Mouse (Mus musculus) embryonic fibroblast, embryonic 13.5 days (primary cell): ENCODE results near the gene Rab11a. TPM values are rescaled to one million over a fixed set of nuclear protein-coding genes. Genes with fewer than 3 reads are reported as not detected.

ENCODE experiments used
- H3K27ac ChIP-seq: 2 replicates; pipeline ENCODE4 v1.5.1; 2012; ENCODE audit warnings: low read length, control low read depth, inconsistent platforms; ENCODE audit not compliant: insufficient read depth
- H3K4me1 ChIP-seq: 2 replicates; pipeline ENCODE4 v1.6.1; 2011; ENCODE audit warnings: low read length; ENCODE audit not compliant: control insufficient read depth, insufficient read depth
- H3K4me3 ChIP-seq: 2 replicates; pipeline ENCODE4 v1.5.1; 2011; ENCODE audit warnings: mild to moderate bottlenecking, control low read depth, low read length; ENCODE audit not compliant: insufficient read depth
- CTCF ChIP-seq: IDR thresholded peaks from 2 replicates; pipeline ENCODE4 v1.5.1; 2011; ENCODE audit warnings: mild to moderate bottlenecking, control low read depth, low read length, moderate library complexity, borderline replicate concordance; ENCODE audit not compliant: insufficient read depth
- POLR2A ChIP-seq: IDR thresholded peaks from 2 replicates; pipeline ENCODE4 v1.6.1; 2011; ENCODE audit warnings: low read depth, mild to moderate bottlenecking, control low read depth, low read length, moderate library complexity
- polyA plus RNA-seq: library from polyadenylated mRNA; stranded (reverse); fragments of >200 nt; gene quantifications from 2 replicates; pipeline ENCODE4 v1.2.4, GENCODE M21; 2011; ENCODE audit warnings: low read depth; ENCODE audit not compliant: missing spikeins, insufficient read length

Rab11a gene
- polyA plus RNA-seq, 1 experiment, result 318 TPM

DNA sequence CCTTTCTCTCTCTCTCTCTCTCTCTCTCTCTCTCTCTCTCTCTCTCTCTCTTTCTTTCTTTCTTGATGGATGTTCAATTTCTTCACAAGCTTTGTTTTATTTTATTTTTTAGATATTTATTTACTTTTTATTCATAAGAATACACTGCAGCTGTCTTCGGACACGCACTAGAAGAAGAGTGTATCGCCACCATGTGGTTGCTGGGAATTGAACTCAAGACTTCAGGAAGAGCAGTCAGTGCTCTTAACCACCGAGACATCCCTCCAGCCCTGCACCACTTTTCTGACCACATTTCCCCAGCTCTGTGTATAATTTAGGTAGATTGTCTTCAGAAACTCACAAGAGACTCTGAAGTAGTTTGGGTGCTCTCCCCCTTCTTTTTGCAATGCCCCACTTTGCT, 36.4 kb upstream of the Rab11a start:
- no peaks in the 10 kb centered on the region for H3K4me1 ChIP-seq
- H3K4me3 ChIP-seq, result no peak overlapping the region
- TF ChIP-seq POLR2A, result no peak
- TF ChIP-seq CTCF, result no peak
- no peak overlapping the region for H3K27ac ChIP-seq

DNA sequence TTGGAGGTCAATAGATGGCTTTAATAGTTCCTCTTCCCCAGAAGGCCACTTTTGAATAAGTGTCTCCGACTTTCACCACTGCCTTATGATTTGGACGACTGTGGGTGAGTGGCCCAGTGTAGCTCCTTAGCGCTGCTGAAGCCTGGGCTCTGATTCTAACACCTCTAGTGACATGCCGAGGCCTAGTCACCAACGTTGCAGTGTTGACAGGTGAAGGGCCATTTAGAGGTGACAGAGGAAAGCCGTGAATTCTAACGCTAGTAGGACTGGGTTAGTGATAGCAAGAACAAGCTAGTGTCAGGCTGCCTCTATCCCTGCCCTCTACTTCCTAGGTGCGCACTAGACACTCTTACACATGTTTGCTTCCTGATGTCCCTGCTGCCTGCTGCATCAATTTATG, 35.7 kb upstream of the Rab11a start:
- H3K27ac ChIP-seq, result no peak overlapping the region
- H3K4me3 ChIP-seq, result no peak overlapping the region
- H3K4me1 ChIP-seq, result no peaks in the 10 kb centered on the region
- TF ChIP-seq POLR2A (no peak), CTCF (no peak)

DNA sequence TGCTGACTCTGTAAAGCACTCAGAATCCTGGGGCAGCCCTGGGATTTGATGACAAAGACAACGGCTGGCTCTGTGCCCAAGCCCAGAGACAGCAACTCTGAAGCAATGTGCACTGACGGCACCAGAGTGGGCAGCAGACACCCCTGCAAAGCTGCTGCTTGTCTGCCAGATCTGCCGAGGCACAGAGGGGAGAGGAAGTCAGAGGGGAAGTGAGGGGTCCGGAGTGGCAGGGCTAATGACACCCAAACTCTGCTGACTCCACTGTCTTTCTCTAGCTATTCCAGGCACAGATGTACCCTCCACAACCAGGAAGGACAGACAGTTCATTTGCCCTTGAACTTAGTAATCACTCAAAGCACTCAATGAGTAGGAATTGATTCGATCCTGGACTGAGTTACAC, 33.7 kb upstream of the Rab11a start:
- H3K27ac ChIP-seq, result no peak overlapping the region
- H3K4me3 ChIP-seq, result no peak overlapping the region
- TF ChIP-seq POLR2A (no peak), CTCF (no peak)
- no peaks in the 10 kb centered on the region for H3K4me1 ChIP-seq

DNA sequence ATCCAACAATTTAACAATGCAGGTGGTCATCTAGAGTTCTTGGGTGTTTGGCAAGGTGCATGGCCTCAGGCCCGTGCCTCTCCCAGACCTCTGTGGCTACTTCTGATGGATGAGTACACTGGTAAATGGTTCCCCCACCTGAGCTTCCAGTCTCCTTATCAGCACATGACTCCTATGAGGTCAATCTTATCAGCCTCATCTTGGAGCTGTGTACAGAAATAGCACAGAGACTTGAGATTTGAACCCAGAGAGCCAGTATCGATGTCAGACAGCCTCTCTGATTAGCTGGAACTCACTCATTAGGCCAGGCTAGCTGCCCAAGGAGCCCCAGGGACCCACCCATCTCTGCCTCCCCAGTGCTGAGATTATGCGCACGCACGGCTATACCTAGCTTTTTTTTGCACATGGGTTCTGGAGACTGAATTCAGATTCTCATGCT, 32.9 kb upstream of the Rab11a start:
- Histone ChIP-seq H3K4me3 (no peak overlapping the region), H3K4me1 (no peaks in the 10 kb centered on the region), H3K27ac (no peak overlapping the region)
- TF ChIP-seq POLR2A (no peak), CTCF (no peak)

DNA sequence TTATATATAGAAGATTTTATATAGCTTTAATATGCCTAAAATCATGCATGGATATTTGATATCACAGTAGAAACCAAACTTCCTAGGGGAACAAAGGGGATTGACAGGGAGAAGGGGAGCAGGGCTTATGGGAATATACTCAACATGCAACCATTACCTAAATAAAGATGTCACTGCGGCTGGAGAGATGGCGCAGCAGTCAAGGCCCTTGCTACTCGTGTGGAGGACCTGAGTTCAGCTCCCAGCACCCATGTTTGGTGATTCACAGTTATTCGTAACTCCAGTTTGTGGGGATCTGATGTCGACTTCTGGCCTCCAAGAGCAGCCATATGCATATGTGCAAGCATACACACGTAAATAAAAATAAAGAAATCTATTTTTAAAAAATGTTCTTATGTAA, 32.4 kb upstream of the Rab11a start:
- TF ChIP-seq POLR2A (no peak), CTCF (no peak)
- H3K27ac ChIP-seq, result no peak overlapping the region
- no peak overlapping the region for H3K4me3 ChIP-seq
- no peaks in the 10 kb centered on the region for H3K4me1 ChIP-seq

DNA sequence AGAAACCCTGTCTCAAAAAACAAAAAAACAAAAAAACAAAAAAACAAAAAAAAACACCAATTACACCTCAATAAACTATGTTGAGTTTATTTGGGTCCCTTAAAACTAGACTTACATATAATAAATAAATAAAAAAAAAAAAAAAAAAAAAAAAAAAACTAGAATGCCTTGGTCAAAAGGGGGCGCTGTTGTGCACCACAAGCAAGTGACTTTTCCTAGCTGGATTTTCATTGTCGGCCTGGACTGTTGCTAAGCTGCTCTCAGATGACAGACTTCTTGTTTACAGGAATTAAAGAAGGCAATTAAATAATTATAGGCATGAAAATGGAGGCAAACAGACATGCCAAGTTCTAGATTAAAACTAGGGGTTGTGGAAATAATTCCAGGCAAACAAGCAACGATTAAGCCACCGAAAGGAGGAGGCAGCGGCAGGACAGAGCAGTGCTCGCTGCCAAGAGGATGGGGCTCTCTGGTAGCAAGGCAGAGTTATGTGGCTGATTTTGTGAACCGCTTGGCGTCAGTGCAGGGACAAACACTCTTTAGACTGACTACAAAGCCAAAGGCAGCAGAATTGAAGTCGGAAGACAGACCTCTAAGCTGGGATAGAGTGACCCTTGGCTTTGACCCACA, 31.6 kb upstream of the Rab11a start:
- TF ChIP-seq POLR2A (no peak), CTCF (no peak)
- no peak overlapping the region for H3K4me3 ChIP-seq
- H3K27ac ChIP-seq, result no peak overlapping the region
- no peaks in the 10 kb centered on the region for H3K4me1 ChIP-seq

DNA sequence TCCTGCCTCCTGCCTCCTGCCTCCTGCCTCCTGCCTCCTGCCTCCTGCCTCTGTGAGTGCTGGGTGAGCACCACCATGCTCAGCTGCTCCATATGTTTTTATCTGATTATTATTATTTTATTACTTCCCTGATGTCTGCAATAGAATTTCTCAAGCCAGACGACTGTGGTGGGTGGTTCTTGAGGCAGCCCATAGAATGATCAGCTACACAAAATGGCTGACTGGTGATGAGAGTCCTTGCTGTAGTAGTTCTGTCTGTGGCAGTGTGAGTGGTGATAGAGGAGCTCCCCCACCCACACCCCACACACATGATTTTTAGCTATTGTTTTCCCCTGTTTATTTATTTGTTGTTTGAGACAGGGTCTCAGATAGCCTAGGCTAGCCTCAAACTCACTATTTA, 30.2 kb upstream of the Rab11a start:
- no peak overlapping the region for H3K4me3 ChIP-seq
- H3K4me1 ChIP-seq, result no peaks in the 10 kb centered on the region
- no peak overlapping the region for H3K27ac ChIP-seq
- no peak for TF ChIP-seq CTCF
- TF ChIP-seq POLR2A, result no peak

DNA sequence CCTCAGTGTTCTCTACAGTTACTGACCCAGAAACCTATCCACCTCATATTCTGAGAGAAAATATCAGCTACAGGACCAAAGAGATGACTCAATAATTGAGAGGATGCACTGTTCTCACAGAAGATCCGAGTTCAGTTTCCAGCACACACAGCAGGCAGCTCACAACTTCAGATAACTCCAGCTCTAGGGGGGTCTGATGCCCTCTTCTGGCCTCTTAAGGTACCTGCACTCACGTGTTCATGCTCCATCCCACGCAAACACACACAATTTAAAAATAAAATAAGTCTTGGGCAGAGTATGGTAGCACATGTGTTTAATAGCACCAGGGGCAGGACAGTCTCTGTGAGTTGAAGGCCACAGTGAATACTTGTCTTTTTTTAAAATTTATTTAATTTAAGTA, 28.6 kb upstream of the Rab11a start:
- Histone ChIP-seq H3K4me1 (no peaks in the 10 kb centered on the region), H3K4me3 (no peak overlapping the region), H3K27ac (no peak overlapping the region)
- TF ChIP-seq POLR2A, result no peak
- no peak for TF ChIP-seq CTCF

DNA sequence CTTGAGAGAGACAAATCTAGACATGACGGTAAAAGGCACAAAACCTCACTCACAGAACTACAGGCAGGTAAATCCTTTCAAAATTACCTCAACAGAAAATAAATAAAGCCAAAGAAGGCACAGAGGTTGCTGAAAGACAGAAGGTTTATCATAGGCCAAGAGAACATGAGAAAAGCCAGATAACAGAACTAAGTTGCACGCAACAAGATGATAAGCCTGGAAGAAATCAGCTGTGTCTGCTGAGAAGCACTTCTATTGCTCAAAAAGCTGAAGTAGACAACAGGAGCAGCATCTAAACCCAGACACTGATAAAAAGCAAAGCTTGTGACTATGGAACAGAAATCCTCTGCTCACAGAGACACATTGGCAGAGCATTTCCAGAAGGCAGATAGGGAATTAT, 27.3 kb upstream of the Rab11a start:
- Histone ChIP-seq H3K27ac (no peak overlapping the region), H3K4me3 (no peak overlapping the region)

DNA sequence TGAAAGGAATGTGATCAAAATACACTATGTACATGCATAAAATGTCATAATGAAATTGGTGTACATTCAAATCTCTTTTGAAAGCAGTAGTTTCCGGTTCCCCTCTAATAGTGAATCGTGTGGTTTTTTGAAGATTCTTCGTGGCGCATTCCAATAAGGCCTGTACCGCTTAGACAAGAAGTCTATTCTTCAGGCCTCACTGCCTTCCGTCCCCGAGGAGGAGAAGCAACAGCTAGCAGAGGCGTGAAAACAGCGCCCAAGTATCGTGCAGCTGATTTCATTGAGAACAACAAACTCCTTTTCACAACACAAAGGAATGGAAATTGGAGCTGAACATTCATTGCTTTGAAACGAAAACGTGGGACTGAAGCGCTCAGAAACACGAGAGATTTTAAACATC, 20.5 kb upstream of the Rab11a start:
- Histone ChIP-seq H3K27ac (no peak overlapping the region), H3K4me1 (no peaks in the 10 kb centered on the region), H3K4me3 (no peak overlapping the region)
- TF ChIP-seq POLR2A, result no peak
- TF ChIP-seq CTCF, result no peak

More for the DNA sequence above, 27.3 kb upstream of the Rab11a start:
- H3K4me1 ChIP-seq, result no peaks in the 10 kb centered on the region
- no peak for TF ChIP-seq CTCF
- no peak for TF ChIP-seq POLR2A

DNA sequence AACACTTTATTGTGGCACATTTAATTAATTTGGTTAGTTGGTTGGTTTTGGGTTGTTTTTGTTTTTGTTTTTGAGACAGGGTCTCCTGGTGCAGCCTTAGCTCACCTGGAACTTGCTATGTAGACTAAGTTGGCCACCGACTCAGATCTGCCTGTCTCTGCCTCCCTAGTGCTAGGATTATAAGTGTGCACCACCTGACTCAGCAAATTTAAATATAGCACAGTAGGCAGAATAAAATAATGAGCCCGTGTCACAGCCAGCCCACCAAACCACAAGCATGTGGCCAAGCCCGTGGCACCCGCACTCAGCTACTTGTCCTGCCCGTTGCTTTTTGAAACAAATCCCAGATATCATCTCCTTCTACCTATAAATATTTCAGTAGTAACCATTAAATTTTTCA, 15.0 kb upstream of the Rab11a start:
- H3K4me3 ChIP-seq, result no peak overlapping the region
- H3K27ac ChIP-seq, result no peak overlapping the region
- H3K4me1 ChIP-seq, result no peaks in the 10 kb centered on the region
- TF ChIP-seq CTCF (no peak), POLR2A (no peak)
